Mouse (Mus musculus): ENCODE data around the gene Spaca3. TPM values are rescaled to one million over a fixed set of nuclear protein-coding genes. Genes with fewer than 3 reads are reported as not detected.

Gene Spaca3
- polyA plus RNA-seq, 1 experiment from 2014 or later: not detected

DNA sequence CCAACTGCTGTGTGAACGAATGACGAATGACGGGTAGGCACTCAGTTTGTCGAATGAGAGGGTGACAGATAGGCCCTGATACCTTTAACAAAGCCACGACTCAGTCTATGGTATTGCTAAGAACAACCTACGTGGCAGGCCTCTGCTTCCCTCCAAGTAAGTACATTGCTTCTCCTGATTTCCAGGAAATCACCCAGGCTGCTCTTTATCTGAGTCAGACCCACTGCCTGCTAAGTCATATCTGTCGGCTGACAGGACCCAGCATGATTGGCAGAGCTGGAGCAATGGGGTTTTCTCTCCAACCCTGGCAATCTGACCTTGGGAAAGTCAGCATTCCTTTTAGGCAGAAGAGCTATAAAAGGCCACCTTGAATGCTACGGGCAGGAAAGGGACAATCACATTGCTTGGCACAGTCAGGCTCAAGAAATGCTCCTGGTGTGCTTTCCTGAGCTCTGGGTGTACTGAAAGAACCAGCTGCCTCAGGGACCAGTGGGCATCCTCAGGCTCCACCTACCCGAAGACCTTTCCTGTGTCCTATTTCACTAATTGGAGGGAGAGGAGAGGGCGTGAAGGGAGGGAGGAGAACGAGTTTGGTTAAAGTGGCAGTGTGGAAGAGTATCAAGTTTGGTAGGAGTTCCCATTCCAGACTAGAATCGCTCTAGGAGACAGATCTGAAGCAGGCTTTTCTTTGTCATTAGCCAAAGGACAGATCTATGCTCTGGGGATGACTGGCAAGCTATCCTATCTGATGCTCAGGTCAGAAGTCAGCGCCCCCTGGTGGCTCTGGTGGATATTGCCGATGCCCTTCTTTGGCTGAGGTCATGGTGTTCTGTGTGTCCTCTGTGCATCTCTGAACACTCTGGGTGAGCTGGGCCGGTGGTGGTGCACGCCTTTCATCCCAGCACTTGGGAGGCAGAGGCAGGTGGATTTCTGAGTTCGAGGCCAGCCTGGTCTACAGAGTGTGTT lies 14.6 kb downstream of the Spaca3 start:
- H3K27ac ChIP-seq: no peak overlapping the region
- no peaks in the 10 kb centered on the region for H3K27me3 ChIP-seq
- no peak overlapping the region for H3K9ac ChIP-seq
- H3K36me3 ChIP-seq: no peaks in the 10 kb centered on the region
- no peak for ATAC-seq (ENCODE audit: low FRiP score, low read depth)
- H3K4me2 ChIP-seq (replicated peaks): no peak overlapping the region
- H3K4me1 ChIP-seq: peaks cover 8% of the 10 kb centered on the region
- no peak overlapping the region for H3K4me3 ChIP-seq
- no peaks in the 10 kb centered on the region for H3K9me3 ChIP-seq
- WGBS: 63% methylated on average over 17 of the region's 17 CpGs

DNA sequence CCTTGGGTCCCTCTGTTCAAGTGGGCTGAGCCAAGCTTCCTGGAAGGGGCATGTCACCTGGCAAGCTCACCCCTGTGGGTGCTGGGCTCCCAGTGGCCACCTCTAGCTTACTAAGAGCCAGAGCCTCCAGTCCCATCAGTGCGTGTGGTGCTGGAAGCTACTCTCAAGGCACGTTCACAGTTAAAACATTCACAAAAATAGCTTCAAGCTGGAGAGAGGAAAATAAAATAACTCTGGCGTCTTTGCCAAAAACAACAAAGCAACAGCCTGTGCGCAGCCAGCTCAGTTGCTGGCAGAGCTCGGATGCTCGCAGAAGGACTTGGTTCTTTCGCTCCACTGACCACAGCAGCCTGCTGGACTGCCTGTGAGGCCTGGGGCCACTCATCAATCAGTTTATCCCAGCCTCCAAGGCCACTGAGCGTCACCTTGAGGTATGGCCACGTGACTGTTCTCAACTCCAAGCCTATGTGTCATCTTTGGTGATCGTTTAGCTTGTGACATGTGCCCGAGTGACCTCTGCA lies 19.0 kb downstream of the Spaca3 start:
- Histone ChIP-seq H3K4me1 (peaks cover 8% of the 10 kb centered on the region), H3K36me3 (no peaks in the 10 kb centered on the region), H3K27ac (peak overlapping the region; percentile 22; the same call in 1 of the 2 replicates), H3K27me3 (no peaks in the 10 kb centered on the region), H3K9ac (no peak overlapping the region), H3K9me3 (no peaks in the 10 kb centered on the region), H3K4me2 (replicated peaks) (0 out of 2 replicates have a peak overlapping the region, but pooled peaks have one; percentile 14), H3K4me3 (no peak overlapping the region)
- WGBS: 45% methylated on average over 11 of the region's 11 CpGs
- no peak for ATAC-seq (ENCODE audit: low FRiP score, low read depth)

DNA sequence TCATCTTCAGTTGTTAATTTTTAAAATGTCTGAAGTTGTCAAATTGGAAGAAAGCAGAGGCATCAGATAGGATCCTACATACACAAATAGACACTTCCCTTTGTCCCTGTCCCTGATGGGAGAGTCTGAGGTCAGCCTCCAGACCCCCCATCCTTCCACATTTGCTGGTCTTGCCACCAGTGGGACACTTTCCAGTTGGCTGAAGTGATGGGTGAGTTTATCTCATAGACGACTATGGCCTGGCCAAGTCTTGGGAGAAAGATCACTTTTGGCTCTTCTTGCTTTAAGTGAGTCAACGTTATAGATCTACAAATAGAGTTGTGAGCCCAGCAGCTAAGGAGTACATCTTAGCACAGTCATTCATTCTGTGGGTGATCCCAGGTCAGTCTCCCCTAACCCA lies 19.9 kb downstream of the Spaca3 start:
- Histone ChIP-seq H3K27ac (no peak overlapping the region), H3K4me1 (peaks cover 8% of the 10 kb centered on the region), H3K4me2 (replicated peaks) (no peak overlapping the region), H3K27me3 (no peaks in the 10 kb centered on the region), H3K9me3 (no peaks in the 10 kb centered on the region), H3K36me3 (no peaks in the 10 kb centered on the region), H3K4me3 (no peak overlapping the region), H3K9ac (no peak overlapping the region)
- ATAC-seq (ENCODE audit: low FRiP score, low read depth): no peak
- 90% methylated on average over 2 of the region's 2 CpGs for WGBS

DNA sequence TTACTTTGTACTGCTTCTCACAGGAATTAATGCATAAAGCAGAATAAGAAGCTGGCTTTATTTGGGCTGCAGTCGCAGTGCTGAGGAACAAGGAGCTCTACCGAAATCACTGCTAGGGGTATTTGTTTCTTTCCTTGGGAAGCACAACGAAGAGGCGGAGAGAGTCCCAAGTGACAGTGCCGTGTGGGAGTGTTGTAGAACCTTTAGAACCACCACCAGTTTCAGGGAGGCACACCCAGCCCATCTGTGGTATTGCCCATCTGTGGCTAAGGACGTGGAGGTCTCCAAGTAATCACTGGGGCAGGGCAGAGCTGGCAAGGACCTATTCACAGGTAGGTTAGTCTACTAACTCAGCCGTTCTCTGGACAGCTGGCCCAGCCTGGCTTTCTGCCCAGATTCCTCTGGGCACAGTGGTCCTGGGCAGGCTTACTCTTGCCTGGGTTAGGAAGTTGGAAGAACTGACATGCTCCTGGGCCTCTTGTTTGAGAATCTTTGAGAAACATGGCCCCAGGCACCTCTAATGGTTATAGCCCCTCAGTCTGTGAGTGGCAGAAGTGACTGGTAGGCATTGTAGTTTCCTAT lies 24.2 kb downstream of the Spaca3 start:
- WGBS: 85% methylated on average over 7 of the region's 7 CpGs

DNA sequence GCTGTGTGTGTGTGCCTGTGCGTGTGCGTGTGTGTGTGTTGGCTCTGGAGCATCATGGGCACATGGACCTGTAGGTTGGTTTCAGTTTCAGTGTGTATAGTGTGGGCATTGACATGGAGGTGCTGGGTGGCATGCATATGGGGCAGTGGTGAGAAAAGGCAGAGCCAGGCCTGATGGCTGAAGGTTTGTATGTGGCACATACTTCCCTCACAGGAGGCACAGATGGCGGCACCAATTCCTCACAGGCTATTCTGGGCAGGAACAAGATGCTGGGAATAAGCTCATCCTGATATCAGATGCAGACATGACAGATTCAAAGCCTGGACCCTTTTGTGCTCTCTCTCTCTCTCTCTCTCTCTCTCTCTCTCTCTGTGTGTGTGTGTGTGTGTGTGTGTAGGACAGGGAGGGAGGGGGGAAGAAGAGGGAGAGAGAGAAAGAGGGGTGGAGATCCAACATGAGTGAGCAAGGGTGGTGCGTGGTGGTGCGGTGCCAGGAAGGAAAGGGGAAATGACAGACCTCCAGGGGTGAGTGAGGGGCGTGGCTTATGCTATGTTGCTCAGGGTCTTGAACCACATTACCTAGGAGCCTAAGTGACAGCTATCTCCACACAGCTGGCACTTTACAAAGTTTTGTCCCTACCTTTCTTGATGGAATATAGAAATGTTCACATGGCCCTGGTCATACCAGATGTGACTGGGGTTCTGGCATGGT lies 26.5 kb downstream of the Spaca3 start:
- H3K9ac ChIP-seq: no peak overlapping the region
- no peaks in the 10 kb centered on the region for H3K4me1 ChIP-seq
- H3K4me2 ChIP-seq (replicated peaks): no peak overlapping the region
- no peaks in the 10 kb centered on the region for H3K9me3 ChIP-seq
- no peak overlapping the region for H3K4me3 ChIP-seq
- no peak overlapping the region for H3K27ac ChIP-seq
- ATAC-seq (ENCODE audit: low FRiP score, low read depth): no peak
- H3K27me3 ChIP-seq: peaks cover 12% of the 10 kb centered on the region
- H3K36me3 ChIP-seq: no peaks in the 10 kb centered on the region
- WGBS: 70% methylated on average over 6 of the region's 6 CpGs

More for the DNA sequence above, 24.2 kb downstream of the Spaca3 start:
- Histone ChIP-seq H3K4me1 (peaks cover 1% of the 10 kb centered on the region; the same call in 1 of the 2 replicates), H3K36me3 (no peaks in the 10 kb centered on the region), H3K4me3 (no peak overlapping the region), H3K27ac (no peak overlapping the region), H3K4me2 (replicated peaks) (no peak overlapping the region), H3K9ac (no peak overlapping the region), H3K9me3 (no peaks in the 10 kb centered on the region), H3K27me3 (no peaks in the 10 kb centered on the region)
- ATAC-seq (ENCODE audit: low FRiP score, low read depth): no peak

DNA sequence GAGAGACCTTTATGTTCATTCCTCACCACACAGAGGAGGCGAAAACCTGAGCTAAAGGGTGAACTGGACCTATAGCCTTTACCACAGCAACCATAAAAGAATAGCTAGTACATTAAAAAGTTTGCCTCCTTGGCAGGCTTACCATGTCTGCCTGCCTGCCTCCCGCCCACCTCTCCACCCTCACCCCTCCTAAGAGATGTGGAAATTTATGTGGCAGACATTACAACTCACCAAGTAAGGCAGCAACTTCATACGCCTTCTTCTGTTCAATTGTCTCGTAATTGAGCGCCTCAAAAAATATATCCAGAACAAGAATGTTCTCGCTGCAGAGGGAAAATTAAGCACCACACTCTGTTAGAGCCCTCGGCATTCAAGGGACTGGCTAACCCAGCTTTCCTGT lies 28.2 kb downstream of the Spaca3 start:
- ATAC-seq (ENCODE audit: low FRiP score, low read depth): no peak
- Histone ChIP-seq H3K9ac (no peak overlapping the region), H3K4me2 (replicated peaks) (no peak overlapping the region), H3K27me3 (peaks cover 26% of the 10 kb centered on the region), H3K4me1 (no peaks in the 10 kb centered on the region), H3K27ac (no peak overlapping the region), H3K4me3 (no peak overlapping the region), H3K9me3 (no peaks in the 10 kb centered on the region), H3K36me3 (no peaks in the 10 kb centered on the region)
- WGBS: 71% methylated on average over 7 of the region's 7 CpGs

DNA sequence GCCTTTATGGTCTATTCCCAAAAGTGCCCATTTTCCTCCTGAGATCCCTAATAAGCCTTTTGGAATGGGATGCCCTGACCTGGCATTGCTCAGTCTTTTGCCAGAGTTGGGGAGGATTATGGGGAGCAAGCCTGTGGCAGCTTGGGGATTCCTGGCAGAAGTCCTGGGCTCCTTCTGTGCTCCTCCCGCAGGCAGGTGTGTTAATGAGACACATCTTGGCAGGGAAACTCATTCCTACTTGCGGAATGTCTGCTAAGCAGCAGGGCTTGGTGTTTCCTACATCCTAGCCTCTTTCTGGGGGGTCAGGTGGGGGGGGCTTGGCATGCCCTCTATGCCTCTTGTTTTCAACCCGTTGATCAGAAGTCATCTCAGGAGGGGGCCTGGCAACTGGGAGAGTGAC lies 28.9 kb downstream of the Spaca3 start:
- no peak overlapping the region for H3K27ac ChIP-seq
- H3K9me3 ChIP-seq: no peaks in the 10 kb centered on the region
- no peaks in the 10 kb centered on the region for H3K36me3 ChIP-seq
- WGBS: 48% methylated on average over 3 of the region's 3 CpGs
- H3K27me3 ChIP-seq: peaks cover 26% of the 10 kb centered on the region
- no peak overlapping the region for H3K9ac ChIP-seq
- no peaks in the 10 kb centered on the region for H3K4me1 ChIP-seq
- H3K4me3 ChIP-seq: no peak overlapping the region
- ATAC-seq (ENCODE audit: low FRiP score, low read depth): no peak
- H3K4me2 ChIP-seq (replicated peaks): no peak overlapping the region

DNA sequence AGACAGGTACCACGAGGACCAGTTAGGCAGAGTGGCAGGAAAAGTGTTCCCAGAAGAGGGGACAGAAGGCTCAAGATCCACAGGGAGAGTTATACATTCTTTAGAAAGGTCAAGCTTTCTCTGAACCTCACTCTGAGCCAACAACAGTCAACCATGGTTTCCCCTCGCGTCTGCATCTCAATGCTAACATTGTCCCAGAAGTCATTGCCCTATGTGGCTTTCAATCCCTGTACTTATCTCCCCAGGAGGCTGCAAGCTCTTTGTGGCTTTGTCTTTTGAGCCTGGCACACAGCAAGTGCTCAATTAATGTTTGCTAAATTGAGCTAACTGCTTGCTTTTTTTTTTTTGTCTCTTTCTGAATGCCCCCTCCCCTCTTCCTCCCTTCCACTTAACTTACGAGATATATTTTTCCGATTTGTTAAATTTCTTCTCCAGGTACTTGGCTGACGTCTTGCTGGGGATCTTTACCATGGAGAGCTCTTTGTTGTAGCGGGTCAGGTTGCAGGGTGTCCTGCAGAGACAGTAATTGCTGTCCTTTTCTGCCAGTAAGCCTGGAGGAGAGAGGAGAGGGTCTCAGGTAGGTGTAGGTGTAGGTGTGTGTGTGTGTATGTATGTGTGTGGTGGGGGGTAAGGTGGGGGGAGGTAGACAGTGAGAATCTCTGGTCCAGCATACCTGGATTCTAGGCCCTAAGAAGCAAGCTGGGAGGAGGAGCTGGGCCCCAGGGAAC lies 31.3 kb downstream of the Spaca3 start:
- Histone ChIP-seq H3K9ac (no peak overlapping the region), H3K27ac (no peak overlapping the region), H3K36me3 (no peaks in the 10 kb centered on the region), H3K27me3 (peaks cover 26% of the 10 kb centered on the region), H3K4me3 (no peak overlapping the region), H3K4me1 (no peaks in the 10 kb centered on the region), H3K9me3 (no peaks in the 10 kb centered on the region), H3K4me2 (replicated peaks) (no peak overlapping the region)
- no peak for ATAC-seq (ENCODE audit: low FRiP score, low read depth)
- WGBS: 8% methylated on average over 7 of the region's 7 CpGs

DNA sequence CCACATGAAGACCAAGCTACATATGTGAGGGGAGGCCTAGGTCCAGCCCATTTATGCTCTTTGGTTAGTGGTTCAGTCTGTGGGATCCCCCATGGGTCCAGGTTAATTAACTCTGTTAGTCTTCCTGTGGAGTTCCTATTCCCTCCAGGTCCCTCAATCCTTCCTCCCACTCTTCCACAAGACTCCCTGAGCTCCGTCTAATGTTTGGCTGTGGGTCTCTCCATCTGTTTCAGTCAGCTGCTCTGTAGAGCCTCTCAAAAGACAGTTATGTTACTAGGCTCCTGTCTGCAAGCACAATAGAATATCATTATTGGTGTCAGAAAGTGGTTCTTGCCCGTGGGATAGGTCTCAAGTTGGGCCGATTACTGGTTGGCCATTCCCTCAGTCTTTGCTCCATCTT lies 37.7 kb downstream of the Spaca3 start:
- no peak overlapping the region for H3K4me3 ChIP-seq
- no peak overlapping the region for H3K4me2 ChIP-seq (replicated peaks)
- no peak overlapping the region for H3K27ac ChIP-seq
- H3K9ac ChIP-seq: no peak overlapping the region
- H3K36me3 ChIP-seq: no peaks in the 10 kb centered on the region
- no peaks in the 10 kb centered on the region for H3K9me3 ChIP-seq
- no peak for ATAC-seq (ENCODE audit: low FRiP score, low read depth)
- 91% methylated on average over 3 of the region's 3 CpGs for WGBS
- H3K27me3 ChIP-seq: peaks cover 3% of the 10 kb centered on the region; the same call in 1 of the 2 replicates
- no peaks in the 10 kb centered on the region for H3K4me1 ChIP-seq

DNA sequence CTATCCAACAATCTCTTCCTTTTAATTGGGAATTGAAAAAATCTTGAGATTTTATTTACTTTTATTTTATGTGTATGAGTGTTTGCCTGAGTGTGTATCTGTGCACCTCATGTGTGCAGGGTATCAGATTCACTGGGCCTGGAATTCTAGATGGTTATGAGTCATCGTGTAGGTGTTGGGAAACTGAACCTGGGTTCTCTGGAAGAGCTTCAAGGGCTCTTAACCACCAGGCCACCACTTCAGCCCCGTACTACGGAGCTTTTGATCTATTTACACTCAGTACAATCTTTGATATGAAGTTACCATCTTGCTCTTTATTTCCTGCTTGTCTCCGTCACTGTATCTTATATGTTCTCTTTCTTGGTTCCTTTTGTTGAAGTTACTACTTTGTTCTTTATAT lies 42.4 kb downstream of the Spaca3 start:
- H3K27me3 ChIP-seq: peaks cover 5% of the 10 kb centered on the region; the same call in 1 of the 2 replicates
- no peak overlapping the region for H3K9ac ChIP-seq
- no peak overlapping the region for H3K4me2 ChIP-seq (replicated peaks)
- no peaks in the 10 kb centered on the region for H3K36me3 ChIP-seq
- no peaks in the 10 kb centered on the region for H3K9me3 ChIP-seq
- no peak overlapping the region for H3K27ac ChIP-seq
- H3K4me3 ChIP-seq: no peak overlapping the region
- no peak for ATAC-seq (ENCODE audit: low FRiP score, low read depth)
- 83% methylated on average over 4 of the region's 4 CpGs for WGBS
- peaks cover 6% of the 10 kb centered on the region; the same call in 1 of the 2 replicates for H3K4me1 ChIP-seq

DNA sequence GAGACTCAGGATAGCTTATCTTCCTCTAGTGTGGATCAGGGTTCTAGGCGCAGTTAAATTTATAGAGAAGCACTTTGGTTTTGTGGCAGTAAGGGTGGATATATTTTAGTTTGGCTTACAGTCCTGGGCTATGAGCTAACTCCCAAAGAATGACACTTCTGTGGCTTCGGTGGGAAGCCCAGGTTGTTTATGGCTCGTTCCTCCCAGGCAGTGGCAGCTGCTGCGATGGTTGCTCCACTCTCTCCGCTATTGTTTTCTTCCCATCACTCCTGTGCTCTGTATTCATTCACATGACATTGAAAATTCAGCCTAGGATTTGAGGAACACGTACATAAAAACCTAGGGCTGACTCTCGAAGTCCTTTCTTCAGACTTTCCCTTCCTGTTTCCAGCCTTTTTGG lies 44.5 kb downstream of the Spaca3 start:
- 48% methylated on average over 7 of the region's 7 CpGs for WGBS
- H3K27ac ChIP-seq: no peak overlapping the region
- no peak for ATAC-seq (ENCODE audit: low FRiP score, low read depth)

More for the DNA sequence above, 44.5 kb downstream of the Spaca3 start:
- no peaks in the 10 kb centered on the region for H3K9me3 ChIP-seq
- no peak overlapping the region for H3K4me3 ChIP-seq
- H3K9ac ChIP-seq: no peak overlapping the region
- H3K36me3 ChIP-seq: no peaks in the 10 kb centered on the region
- peaks cover 6% of the 10 kb centered on the region; the same call in 1 of the 2 replicates for H3K4me1 ChIP-seq
- no peak overlapping the region for H3K4me2 ChIP-seq (replicated peaks)
- H3K27me3 ChIP-seq: peaks cover 5% of the 10 kb centered on the region; the same call in 1 of the 2 replicates
